Mouse (Mus musculus): Measurements from ENCODE around the gene Zdhhc1. TPM values are rescaled to one million over a fixed set of nuclear protein-coding genes. Genes with fewer than 3 reads are reported as not detected.
A peak's percentile ranks its signal among the peaks of the same experiment; 100 is the strongest.

Zdhhc1 gene
- polyA plus RNA-seq, 1 experiment, result 24.7 TPM

DNA sequence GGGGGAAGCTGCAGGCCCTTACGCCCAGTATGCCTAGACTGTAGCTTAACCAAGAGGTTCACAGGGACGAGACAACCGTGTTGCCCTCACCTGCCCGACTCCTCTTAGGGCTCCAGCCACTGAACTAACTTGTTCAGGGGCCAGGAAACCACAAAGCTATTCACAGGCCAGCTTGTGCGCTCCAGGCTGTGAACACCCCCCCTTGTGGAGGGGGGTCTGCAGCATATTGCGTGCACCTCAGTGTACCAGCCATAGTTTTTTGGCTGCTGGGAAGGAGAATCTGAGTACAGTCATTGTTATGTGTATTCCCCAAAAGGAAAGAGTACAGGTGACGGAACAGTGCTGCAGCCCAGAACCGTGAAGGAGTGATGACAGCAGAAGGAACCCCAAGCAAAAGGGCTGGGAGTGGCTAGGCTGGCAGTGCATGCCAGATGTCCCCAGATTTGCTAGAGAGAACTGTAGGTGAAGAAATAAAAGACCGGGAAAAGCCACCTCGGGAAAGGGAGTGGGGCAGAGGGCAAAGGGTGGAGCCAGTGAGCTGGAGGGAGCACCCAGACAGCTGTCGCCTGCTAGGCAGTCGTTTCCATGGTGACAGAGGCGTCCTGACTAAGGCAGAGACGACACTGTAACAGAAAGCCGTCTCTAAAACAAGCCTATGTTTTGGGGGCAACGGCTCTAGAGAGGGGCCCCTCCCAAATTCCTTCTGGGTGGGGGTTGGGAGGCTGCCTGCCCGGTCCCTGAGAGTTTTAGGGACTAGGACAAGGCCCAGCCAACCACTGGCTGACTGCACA lies 22.7 kb downstream of the Zdhhc1 start:
- peaks cover 13% of the 10 kb centered on the region for H3K4me1 ChIP-seq (ENCODE audit: control insufficient read depth, insufficient read depth, low read length)
- H3K4me3 ChIP-seq (ENCODE audit: insufficient read depth, low read length), result no peak overlapping the region
- TF ChIP-seq POLR2A (IDR thresholded peaks at IDR 0.05; ENCODE audit: low read depth, low read length) (no peak), CTCF (IDR thresholded peaks at IDR 0.05; ENCODE audit: borderline replicate concordance, insufficient read depth, low read length) (no peak)
- no peak overlapping the region for H3K27ac ChIP-seq (ENCODE audit: insufficient read depth, low read length)

GRCm38 (mm10) chr8:105472983-105473382 lies 23.7 kb downstream of the Zdhhc1 start:
- Histone ChIP-seq H3K4me1 (ENCODE audit: control insufficient read depth, insufficient read depth, low read length) (peaks cover 13% of the 10 kb centered on the region), H3K4me3 (ENCODE audit: insufficient read depth, low read length) (no peak overlapping the region)
- no peak for TF ChIP-seq POLR2A (IDR thresholded peaks at IDR 0.05; ENCODE audit: low read depth, low read length)
- no peak for TF ChIP-seq CTCF (IDR thresholded peaks at IDR 0.05; ENCODE audit: borderline replicate concordance, insufficient read depth, low read length)

GRCm38 (mm10) chr8:105472414-105472932 lies 24.2 kb downstream of the Zdhhc1 start:
- TF ChIP-seq CTCF (IDR thresholded peaks at IDR 0.05; ENCODE audit: borderline replicate concordance, insufficient read depth, low read length) (no peak), POLR2A (IDR thresholded peaks at IDR 0.05; ENCODE audit: low read depth, low read length) (no peak)
- H3K4me1 ChIP-seq (ENCODE audit: control insufficient read depth, insufficient read depth, low read length), result peaks cover 7% of the 10 kb centered on the region

More at GRCm38 (mm10) chr8:105472983-105473382, 23.7 kb downstream of the Zdhhc1 start:
- no peak overlapping the region for H3K27ac ChIP-seq (ENCODE audit: insufficient read depth, low read length)

GRCm38 (mm10) chr8:105471314-105472015 lies 25.2 kb downstream of the Zdhhc1 start, which contains the start of gene Tppp3:
Tppp3 (minus strand) TSS chr8:105471526.
- TF ChIP-seq POLR2A (IDR thresholded peaks at IDR 0.05; ENCODE audit: low read depth, low read length), result peak; percentile 52
- TF ChIP-seq CTCF (IDR thresholded peaks at IDR 0.05; ENCODE audit: borderline replicate concordance, insufficient read depth, low read length), result peak; percentile 30; the same call in 1 of the 2 replicates
- no peak within 1 kb of the TSS for H3K27ac ChIP-seq (ENCODE audit: insufficient read depth, low read length)
- peak within 1 kb of the TSS; percentile 31 for H3K4me3 ChIP-seq (ENCODE audit: insufficient read depth, low read length)
- H3K4me1 ChIP-seq (ENCODE audit: control insufficient read depth, insufficient read depth, low read length), result peaks cover 7% of the 10 kb centered on the region

More at GRCm38 (mm10) chr8:105472414-105472932, 24.2 kb downstream of the Zdhhc1 start:
- no peak overlapping the region for H3K4me3 ChIP-seq (ENCODE audit: insufficient read depth, low read length)
- H3K27ac ChIP-seq (ENCODE audit: insufficient read depth, low read length), result no peak overlapping the region

GRCm38 (mm10) chr8:105470681-105471313 lies 25.9 kb downstream of the Zdhhc1 start:
- TF ChIP-seq CTCF (IDR thresholded peaks at IDR 0.05; ENCODE audit: borderline replicate concordance, insufficient read depth, low read length) (no peak), POLR2A (IDR thresholded peaks at IDR 0.05; ENCODE audit: low read depth, low read length) (no peak)
- H3K4me3 ChIP-seq (ENCODE audit: insufficient read depth, low read length), result peak overlapping the region; percentile 31
- peaks cover 7% of the 10 kb centered on the region for H3K4me1 ChIP-seq (ENCODE audit: control insufficient read depth, insufficient read depth, low read length)
- no peak overlapping the region for H3K27ac ChIP-seq (ENCODE audit: insufficient read depth, low read length)

GRCm38 (mm10) chr8:105470262-105470661 lies 26.4 kb downstream of the Zdhhc1 start:
- Histone ChIP-seq H3K4me1 (ENCODE audit: control insufficient read depth, insufficient read depth, low read length) (peaks cover 7% of the 10 kb centered on the region), H3K27ac (ENCODE audit: insufficient read depth, low read length) (no peak overlapping the region), H3K4me3 (ENCODE audit: insufficient read depth, low read length) (no peak overlapping the region)

GRCm38 (mm10) chr8:105469816-105470215 lies 26.9 kb downstream of the Zdhhc1 start:
- Histone ChIP-seq H3K4me3 (ENCODE audit: insufficient read depth, low read length) (no peak overlapping the region), H3K27ac (ENCODE audit: insufficient read depth, low read length) (no peak overlapping the region), H3K4me1 (ENCODE audit: control insufficient read depth, insufficient read depth, low read length) (peaks cover 7% of the 10 kb centered on the region)
- TF ChIP-seq CTCF (IDR thresholded peaks at IDR 0.05; ENCODE audit: borderline replicate concordance, insufficient read depth, low read length) (no peak), POLR2A (IDR thresholded peaks at IDR 0.05; ENCODE audit: low read depth, low read length) (no peak)

More at GRCm38 (mm10) chr8:105470262-105470661, 26.4 kb downstream of the Zdhhc1 start:
- TF ChIP-seq POLR2A (IDR thresholded peaks at IDR 0.05; ENCODE audit: low read depth, low read length), result no peak
- no peak for TF ChIP-seq CTCF (IDR thresholded peaks at IDR 0.05; ENCODE audit: borderline replicate concordance, insufficient read depth, low read length)

GRCm38 (mm10) chr8:105469041-105469695 lies 27.5 kb downstream of the Zdhhc1 start:
- H3K27ac ChIP-seq (ENCODE audit: insufficient read depth, low read length), result no peak overlapping the region
- TF ChIP-seq POLR2A (IDR thresholded peaks at IDR 0.05; ENCODE audit: low read depth, low read length), result no peak
- no peak for TF ChIP-seq CTCF (IDR thresholded peaks at IDR 0.05; ENCODE audit: borderline replicate concordance, insufficient read depth, low read length)
- no peak overlapping the region for H3K4me3 ChIP-seq (ENCODE audit: insufficient read depth, low read length)
- peaks cover 2% of the 10 kb centered on the region for H3K4me1 ChIP-seq (ENCODE audit: control insufficient read depth, insufficient read depth, low read length)
